Mouse (Mus musculus) thymus, postnatal 25 days (tissue): Measurements from ENCODE around the gene Rpl32.

ENCODE experiments used
- DNase-seq: peaks from one replicate; pipeline ENCODE4 v3.0.0; 2022

Gene Rpl32

DNA sequence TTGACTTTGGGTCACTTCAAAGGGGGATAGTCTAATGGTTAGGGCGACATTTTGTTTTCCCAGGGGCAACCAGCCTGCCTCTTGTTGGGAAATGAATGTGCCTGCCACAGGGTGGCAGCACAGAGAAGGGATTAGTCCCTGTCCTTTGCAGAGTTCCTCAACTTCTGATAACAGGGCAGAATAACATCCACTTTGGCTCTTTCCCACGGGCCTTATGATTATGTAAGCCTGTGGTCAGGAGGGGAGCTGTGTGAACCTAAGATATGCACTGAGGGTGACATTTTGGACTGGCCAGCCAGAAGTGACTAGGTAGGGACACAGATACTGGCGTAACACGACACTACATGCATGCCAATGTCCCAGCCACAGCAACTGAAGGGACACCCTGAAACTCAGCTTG, 5.6 kb upstream of the Rpl32 start:
- DNase-seq: peak; percentile 56

DNA sequence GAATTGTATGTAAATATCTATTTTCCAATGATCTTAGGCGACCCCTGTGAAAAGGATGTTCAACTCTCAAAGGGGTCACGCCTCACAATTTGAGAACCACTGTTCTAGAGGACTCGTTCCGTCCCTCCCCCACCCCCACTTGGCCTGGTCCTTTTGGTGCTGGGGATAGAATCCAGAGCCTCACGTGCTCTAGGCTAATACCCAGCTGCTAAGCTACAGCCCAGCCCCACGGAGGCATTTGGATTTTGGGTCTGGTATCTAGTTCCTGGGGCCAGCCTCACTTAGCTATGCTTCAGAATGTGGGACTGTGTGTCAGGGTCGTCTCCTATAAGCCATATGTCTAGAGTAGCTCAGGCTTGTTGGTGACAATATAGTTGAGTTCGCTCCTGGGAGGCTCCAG, 3.1 kb upstream of the Rpl32 start:
- DNase-seq: no peak

DNA sequence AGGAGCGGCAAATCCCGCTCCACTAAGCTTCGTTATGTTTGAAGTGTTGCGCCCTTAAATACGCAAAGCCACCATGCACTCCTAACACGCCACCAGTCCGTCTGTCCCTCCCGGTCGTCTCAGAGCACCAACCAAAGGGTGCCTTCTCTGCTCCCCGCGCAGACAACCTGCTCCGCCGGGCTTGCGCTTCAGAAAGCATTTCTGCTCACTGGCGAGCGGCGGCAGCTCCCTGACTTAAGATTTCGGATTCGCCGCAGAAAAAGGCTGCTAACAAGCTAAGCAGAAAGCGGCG, 405 bp downstream of the Rpl32 start:
- DNase-seq: no peak

GRCm38 (mm10) chr6:115807464-115808195, 917 bp downstream of the Rpl32 start:
- no peak for DNase-seq

GRCm38 (mm10) chr6:115804432-115805192, 3.9 kb downstream of the Rpl32 start:
- no peak for DNase-seq

GRCm38 (mm10) chr6:115803541-115804382, 4.8 kb downstream of the Rpl32 start:
- DNase-seq: peak; percentile 54

DNA sequence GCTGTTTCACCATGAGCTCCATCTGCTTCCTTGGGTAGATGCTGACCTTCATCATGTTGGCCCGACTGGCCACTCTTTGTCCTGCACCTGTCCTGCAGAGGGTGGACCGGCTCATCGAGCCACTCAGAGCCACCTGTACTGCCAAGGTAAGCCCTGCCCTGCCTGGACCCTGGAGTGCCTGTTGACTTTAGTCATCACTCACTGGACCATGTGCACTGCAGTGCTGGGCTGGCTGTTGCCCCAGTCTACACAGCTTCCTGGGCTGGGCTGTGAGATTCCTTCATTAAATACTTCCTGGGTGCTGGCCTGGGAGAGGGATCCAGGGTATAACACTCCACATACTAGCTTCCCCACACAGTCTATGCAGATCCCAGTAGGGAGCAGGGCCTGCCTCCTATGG, 6.7 kb downstream of the Rpl32 start:
- no peak for DNase-seq

DNA sequence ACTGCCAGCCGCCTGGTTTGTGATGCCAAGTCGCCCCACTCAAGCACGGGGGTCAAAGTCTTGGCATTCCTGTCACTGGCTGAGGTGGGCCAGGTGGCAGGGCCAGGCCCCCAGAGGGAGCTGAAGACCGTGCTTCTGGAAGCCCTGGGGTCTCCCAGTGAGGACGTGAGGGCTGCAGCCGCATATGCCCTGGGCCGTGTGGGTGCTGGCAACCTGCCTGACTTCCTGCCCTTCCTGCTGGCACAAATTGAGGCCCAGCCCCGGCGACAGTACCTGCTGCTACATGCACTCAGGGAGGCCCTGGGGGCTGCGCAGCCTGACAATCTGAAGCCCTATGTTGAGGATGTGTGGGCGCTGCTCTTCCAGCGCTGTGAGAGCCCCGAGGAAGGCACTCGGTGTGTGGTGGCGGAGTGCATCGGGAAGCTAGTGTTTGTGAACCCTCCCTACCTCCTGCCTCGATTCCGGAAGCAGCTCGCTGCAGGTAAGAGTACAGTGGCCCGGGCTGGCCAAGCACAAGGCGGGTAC, 15.8 kb downstream of the Rpl32 start:
- DNase-seq: peak; percentile 44

- DNase-seq: peak; percentile 32
These were observed 16.5 kb downstream of the Rpl32 start for GRCm38 (mm10) chr6:115791842-115792686.

DNA sequence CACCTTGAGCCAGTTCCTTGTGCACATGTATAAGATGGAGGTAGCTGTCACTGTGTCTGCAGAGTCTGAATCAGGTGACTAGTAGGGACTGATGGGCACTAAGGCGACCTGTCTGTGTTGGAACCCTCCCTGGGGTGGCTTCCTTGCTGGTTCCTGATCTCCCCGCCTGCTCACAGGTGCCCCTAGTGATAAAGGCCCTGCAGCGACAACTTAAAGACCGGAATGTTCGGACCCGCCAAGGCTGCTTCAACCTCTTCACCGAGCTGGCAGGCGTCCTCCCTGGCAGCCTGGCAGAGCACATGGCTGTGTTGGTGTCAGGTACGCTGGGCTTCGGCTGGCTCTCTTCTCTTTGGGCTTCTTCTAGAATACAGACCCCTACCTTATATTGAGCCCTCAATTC, 17.5 kb downstream of the Rpl32 start:
- no peak for DNase-seq

- DNase-seq: no peak
These were observed 25.8 kb downstream of the Rpl32 start for GRCm38 (mm10) chr6:115782781-115783180.

DNA sequence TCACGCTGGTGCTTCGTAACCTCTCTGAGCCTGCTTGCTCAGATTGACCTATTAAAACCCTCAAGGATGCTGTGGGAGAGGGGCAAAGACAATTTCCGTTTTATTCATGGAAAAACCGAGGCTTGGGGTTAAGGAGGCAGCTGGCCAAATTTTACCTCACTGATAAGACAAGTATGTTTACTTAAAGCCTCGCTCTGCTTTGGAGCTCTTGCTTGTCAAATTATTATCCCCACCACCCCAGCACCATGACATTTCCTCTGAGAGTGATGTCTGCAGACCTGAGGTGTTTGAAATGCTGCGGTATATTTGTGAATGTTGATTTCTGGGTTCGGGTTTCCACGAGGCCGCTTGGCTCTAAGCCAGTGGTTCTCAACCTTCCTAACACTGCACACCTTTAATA, 32.2 kb downstream of the Rpl32 start:
- DNase-seq: no peak

- no peak for DNase-seq
These were observed 32.7 kb downstream of the Rpl32 start for GRCm38 (mm10) chr6:115775838-115776237.

DNA sequence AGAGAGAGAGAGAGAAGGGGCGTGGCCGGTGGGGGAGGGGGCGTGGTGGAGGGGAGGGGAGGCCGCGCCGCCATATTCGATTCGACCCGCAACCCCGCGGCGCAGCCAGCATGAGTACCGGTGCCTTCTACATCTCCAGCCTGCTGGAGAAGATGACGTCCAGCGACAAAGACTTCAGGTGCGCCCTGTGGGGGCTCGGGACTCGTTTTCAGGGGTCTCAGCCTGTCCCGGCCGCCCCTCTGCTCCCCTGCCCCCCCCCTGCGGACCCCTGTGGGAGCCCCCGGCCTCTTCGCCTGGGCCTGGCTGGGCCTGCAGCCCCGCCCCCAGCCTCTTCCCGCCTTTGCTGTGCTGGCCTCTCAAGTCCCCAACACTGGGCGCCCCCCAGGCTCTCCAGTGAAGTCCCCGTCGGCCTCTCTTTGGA, 34.0 kb downstream of the Rpl32 start, which contains the start of gene Cand2:
Cand2 (plus strand) TSS at position 38 of the 421 bp plus-strand sequence.
- peak; percentile 71 for DNase-seq

GRCm38 (mm10) chr6:115773966-115774413, 34.6 kb downstream of the Rpl32 start:
- peak; percentile 40 for DNase-seq

GRCm38 (mm10) chr6:115772604-115773003, 35.9 kb downstream of the Rpl32 start:
- no peak for DNase-seq

GRCm38 (mm10) chr6:115772201-115772600, 36.3 kb downstream of the Rpl32 start:
- DNase-seq: no peak

DNA sequence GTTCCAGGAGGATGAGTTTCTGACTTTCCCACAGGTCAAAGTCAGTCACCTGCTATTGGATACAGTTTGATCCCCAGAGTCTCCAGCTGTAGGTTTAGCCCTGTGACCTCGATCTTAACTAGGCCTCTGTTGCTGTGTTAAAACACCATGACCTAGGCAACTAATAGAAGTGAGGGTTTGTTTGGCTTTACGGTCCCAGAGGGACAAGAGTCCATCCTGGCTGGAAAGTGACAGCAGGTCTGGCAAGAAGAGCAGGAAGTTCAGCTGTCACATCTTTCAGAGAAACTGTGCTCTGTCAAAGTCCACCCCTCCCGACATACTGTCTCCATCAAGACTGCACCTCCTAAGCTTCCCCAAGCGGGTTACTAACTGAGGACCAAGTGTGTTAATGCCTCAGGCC, 37.7 kb downstream of the Rpl32 start:
- DNase-seq: no peak

DNA sequence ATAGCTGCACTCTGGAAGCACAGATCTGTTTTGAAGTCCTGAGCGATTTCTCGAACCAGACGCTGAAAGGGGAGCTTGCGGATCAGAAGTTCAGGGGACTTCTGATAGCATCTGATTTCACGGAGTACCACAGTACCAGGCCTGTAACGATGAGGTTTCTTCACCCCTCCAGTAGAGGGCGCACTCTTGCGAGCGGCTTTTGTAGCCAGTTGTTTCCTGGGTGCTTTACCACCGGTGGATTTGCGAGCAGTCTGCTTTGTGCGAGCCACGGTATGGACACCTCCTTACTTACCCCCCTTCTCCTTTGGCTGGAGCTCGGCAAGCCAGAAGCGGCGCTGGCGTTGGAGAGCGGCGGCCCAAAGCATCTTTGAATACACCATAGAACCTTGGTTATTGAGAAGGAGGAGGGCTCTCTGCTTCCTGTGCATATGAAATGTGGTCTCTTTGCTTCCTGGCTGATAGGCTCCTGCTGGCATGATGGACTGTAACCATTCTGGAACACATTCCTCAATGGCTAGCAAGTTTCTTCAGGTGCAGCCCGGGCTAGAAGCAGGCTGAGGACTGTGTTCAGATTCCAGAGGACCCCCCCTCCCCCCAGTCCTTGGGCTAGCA, 38.4 kb downstream of the Rpl32 start:
- DNase-seq: no peak

DNA sequence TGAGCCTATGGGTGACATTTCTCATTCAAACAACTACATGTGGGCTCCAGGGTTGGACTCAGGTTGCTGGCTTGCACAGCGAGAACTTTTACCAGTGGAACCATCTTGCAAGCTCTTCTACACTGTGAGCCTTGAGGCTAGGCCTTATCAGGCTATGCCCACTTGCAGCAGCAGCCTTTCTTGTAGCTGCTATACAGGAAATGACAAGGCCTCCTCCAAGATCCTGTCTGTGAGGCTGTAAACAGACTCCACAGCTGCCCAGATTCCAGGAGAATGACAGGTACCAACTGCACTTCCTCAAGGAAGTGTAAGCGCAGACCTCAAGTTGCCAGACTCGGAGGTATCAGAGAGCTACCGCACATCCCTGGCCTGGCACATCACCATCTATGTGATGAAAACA, 40.3 kb downstream of the Rpl32 start:
- peak; percentile 27 for DNase-seq

DNA sequence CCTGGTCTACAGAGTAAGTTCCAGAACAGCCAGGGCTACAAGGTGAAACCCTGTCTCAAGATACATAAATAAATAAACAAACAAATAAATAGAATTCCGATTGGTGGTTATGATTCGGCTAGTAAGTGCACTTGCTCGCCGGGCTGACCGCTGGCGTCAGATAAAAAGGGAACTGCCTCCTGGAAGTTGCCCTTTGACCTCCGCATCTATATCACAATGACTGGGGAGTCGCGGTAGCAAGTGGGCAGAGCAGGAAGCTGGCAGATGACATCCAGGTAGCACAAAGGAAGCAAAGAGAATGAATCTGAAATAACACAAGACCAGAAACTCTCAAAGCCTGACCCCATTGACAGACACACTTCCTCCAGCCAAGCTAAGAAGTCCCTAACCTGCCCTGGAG, 41.2 kb downstream of the Rpl32 start:
- DNase-seq: no peak

DNA sequence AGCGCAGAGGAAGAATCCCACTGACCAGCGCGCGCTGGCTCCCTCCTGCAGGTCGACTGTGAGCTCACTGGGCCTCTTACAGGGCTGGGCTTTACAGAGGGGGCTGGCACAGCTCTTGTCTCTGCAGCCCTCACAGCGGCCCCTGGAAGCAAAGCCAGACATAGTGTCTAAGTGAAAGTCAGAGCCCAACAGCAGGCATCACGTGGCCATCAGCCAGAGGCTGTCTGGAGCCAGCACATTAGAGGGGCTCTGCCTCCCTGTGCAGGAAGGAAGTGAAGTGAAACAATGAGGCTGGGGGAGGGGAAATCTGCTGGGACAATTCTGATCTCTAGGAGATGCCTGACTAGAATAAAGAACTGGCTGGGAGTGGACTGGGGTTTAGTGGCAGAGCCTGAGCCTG, 44.4 kb downstream of the Rpl32 start:
- peak; percentile 71 for DNase-seq
